Mouse (Mus musculus) mouse embryonic stem cell (cell line): ENCODE results near the gene Gm9972.

Experiments used
- in situ Hi-C, 2 experiments: fragments of 300-500 bp; cut with MboI; formaldehyde crosslinking; loops; 1 replicate in 1 of 2; 3 replicates in 1 of 2; pipeline ENCODE4 v1.14.3; 2019 to 2020; ENCODE audit warnings: low sequenced_read_pairs in 2 of 2, low pct_unique_long_range_greater_than_20kb in 1 of 2, mixed read lengths in 1 of 2; ENCODE audit not compliant: unreplicated experiment in 1 of 2

Gm9972 gene

DNA sequence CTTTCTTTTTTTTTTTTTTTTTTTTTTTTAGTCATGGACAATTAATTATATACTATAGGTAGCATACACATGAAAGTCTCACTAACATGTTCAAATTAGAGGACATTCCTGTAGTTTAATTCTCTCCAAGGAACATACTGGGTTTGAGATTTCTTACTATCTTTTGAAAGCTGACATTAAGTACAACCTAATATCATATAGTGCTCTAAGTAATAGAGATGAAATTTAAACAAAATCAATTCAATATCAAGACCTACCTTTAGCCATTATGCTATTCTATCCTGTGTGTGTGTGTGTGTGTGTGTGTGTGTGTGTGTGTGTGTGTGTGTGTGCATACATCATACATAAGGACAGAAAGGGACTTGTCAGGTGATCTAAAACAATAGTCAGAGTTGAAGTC is at the start of gene Gm9972:
Gm9972 (plus strand) TSS at position 301 of the 400 bp plus-strand sequence.
- in situ Hi-C loops: no loop called here

- in situ Hi-C loops: no loop called here
These were observed 36.4 kb upstream of the Gm9972 start for GRCm38 (mm10) chr11:42999188-42999587.

GRCm38 (mm10) chr11:43011941-43012340 is 23.6 kb upstream of the Gm9972 start:
- in situ Hi-C loops: no loop called here

DNA sequence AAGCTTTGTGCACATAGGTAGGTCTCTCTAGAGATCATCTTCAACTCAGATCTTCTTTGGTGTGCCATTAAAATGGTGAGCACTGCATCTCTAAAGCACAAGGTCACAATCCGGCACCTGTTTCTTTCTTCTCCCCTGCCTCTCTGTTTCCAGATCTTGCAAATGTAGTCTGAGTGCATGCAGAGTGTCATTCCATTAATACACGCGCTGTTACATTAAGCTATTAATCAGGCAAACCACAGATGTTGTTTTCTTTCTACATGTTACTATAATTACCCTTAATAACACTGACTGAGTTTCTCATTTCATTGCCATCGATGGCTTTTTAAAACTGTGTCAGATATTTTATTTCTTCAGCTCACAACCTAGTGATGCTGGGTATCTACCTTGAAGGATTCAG is 22.6 kb upstream of the Gm9972 start:
- in situ Hi-C loops: no loop called here

DNA sequence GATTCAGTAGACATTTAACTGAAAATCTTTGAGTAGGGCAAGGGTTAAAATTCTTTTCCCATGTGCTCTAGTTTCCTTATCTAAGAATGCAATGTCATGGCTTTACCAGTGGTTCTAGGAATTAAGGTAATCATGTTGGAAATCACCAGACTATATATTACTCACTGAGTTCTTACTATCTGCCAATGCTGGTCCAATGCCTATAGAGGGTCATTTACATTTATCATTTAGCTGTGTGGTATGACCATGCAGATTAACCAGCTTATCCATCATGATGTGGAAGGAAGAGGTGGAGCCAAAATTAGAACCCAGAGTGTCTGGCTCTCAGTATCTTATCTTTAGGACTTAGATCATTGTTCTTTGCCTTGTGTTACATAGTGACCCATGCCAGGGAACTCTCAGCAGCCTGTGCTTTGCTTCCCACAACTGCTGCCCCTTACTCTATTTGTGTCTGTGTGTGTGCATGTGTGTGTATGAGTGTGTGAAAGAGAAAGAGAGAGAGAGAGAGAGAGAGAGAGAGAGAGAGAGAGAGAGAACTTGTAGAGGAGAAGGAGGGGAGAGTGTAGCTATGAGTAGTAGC is 12.3 kb upstream of the Gm9972 start:
- in situ Hi-C loops: no loop called here

GRCm38 (mm10) chr11:43029813-43030212 is 5.7 kb upstream of the Gm9972 start:
- in situ Hi-C loops: no loop called here

- in situ Hi-C loops: no loop called here
These were observed 3.4 kb upstream of the Gm9972 start for GRCm38 (mm10) chr11:43032141-43032540.

DNA sequence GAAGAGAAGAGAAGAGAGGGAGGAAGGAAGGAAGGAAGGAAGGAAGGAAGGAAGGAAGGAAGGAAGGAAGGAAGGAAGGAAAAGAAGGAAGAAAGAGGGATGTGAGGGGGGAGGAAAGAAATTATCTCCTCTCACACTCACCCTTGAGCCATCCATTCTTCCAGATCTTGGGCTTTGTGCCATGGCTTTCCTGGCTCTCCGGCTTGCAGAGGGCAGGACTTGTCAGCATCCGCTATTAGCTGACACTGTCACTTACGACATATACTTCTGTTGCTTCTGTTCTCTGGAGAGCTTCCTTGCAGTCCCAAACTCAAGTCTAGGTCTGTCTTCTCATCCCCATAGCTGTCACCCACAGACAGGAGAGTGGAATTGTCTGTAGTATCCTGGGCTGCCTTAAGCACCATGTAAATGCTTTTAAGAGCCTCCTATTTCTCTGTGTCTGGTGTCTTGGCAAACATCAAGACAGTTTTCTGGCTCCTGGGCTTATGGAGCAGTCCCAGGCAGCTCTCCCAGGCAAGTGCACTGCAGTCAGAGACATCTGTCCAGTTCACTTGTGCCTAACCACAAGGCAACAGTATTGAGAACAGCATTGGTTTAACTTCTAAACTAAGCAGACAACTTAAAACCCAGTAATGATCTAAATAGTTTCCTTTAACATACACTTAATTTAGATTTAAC is 10.5 kb downstream of the Gm9972 start:
- in situ Hi-C loops: no loop called here

- in situ Hi-C loops: no loop called here
These were observed 13.8 kb downstream of the Gm9972 start for GRCm38 (mm10) chr11:43049363-43049762.

DNA sequence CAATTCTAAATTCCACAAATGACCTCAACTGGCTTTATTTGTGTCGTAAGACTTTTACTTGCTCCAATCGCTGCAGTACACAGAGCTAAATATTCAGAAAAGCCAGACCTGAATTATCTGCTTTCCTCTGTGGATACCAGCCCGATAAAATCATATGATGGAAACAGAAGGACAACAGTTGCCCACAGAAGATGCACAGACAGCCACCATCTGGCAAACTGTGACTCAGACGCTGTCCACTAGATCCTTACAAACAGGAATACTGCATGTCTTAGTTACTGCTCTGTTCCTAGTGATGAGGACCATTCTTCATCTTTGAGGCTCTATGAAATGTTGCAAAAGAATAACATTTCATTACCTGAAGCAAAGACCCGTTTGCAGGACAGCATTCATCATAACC is 19.4 kb downstream of the Gm9972 start:
- in situ Hi-C loops: no loop called here

- in situ Hi-C loops: no loop called here
These were observed 24.0 kb downstream of the Gm9972 start for GRCm38 (mm10) chr11:43059437-43059970.

GRCm38 (mm10) chr11:43062286-43062685 is 26.7 kb downstream of the Gm9972 start:
- in situ Hi-C loops: no loop called here

- in situ Hi-C loops: no loop called here
These were observed 50.9 kb downstream of the Gm9972 start for GRCm38 (mm10) chr11:43086309-43087050.
